Mouse (Mus musculus) embryonic facial prominence, embryonic 14.5 days (tissue): ENCODE measurements around the gene Col23a1. TPM values are rescaled to one million over a fixed set of nuclear protein-coding genes. Genes with fewer than 3 reads are reported as not detected.
"Not testable (repeated sequence)": the region's sequence is repeated elsewhere in the genome, so short reads cannot be mapped to it uniquely, and the experiment has no call there.

Experiments
- ATAC-seq: fragments of 200-750 bp; cut with Nextera tagmentation; 2 replicates; pipeline ENCODE4 v1.8.0; 2017; ENCODE audit warnings: low read depth, moderate number of reproducible peaks, moderate TSS enrichment
- DNase-seq: peaks from one replicate; pipeline ENCODE4 v3.0.0-alpha.2; 2015; ENCODE audit warnings: low spot score
- H3K27ac ChIP-seq: fragments of 300-500 bp; sonication (generic); replicated peaks from 2 replicates; pipeline ENCODE4 v1.5.1; 2014; ENCODE audit warnings: low read depth, mild to moderate bottlenecking, low read length, moderate library complexity
- H3K27me3 ChIP-seq: fragments of 300-500 bp; sonication (generic); replicated peaks from 2 replicates; pipeline ENCODE4 v1.6.1; 2014; ENCODE audit warnings: low read length; ENCODE audit not compliant: control insufficient read depth, insufficient read depth
- H3K36me3 ChIP-seq: fragments of 300-500 bp; sonication (generic); 2 replicates; pipeline ENCODE4 v1.6.1; 2014; ENCODE audit warnings: low read length, mixed read lengths; ENCODE audit not compliant: control insufficient read depth, insufficient read depth
- H3K4me1 ChIP-seq: fragments of 300-500 bp; sonication (generic); 2 replicates; pipeline ENCODE4 v1.6.1; 2014; ENCODE audit warnings: antibody characterized with exemption, low read length; ENCODE audit not compliant: control insufficient read depth, insufficient read depth
- H3K4me2 ChIP-seq: fragments of 300-500 bp; sonication (generic); 2 replicates; pipeline ENCODE4 v1.6.1; 2014; ENCODE audit warnings: low read depth, mild to moderate bottlenecking, low read length, moderate library complexity, mixed read lengths
- H3K4me3 ChIP-seq: fragments of 300-500 bp; sonication (generic); 2 replicates; pipeline ENCODE4 v1.5.1; 2014; ENCODE audit warnings: low read depth, mild to moderate bottlenecking, low read length
- H3K9ac ChIP-seq: fragments of 300-500 bp; sonication (generic); 2 replicates; pipeline ENCODE4 v1.6.1; 2014; ENCODE audit warnings: low read depth, mild to moderate bottlenecking, low read length, moderate library complexity, mixed read lengths
- H3K9me3 ChIP-seq: fragments of 300-500 bp; sonication (generic); 2 replicates; pipeline ENCODE4 v1.6.1; 2016; ENCODE audit warnings: low read length; ENCODE audit not compliant: control insufficient read depth
- WGBS: fragments of 180-500 bp; shearing (Covaris S2); extraction: QIAGEN DNeasy Blood & Tissue Kit; methylation state at CpG from one replicate; pipeline ENCODE4 v1.1.7; 2014; 5-methylcytosine and 5-hydroxymethylcytosine counted together
- polyA plus RNA-seq: library from polyadenylated mRNA; unstranded; fragments of >200 nt; fragmentation: Nextera tagmentation; extraction: Ambion mirVana; gene quantifications from 2 replicates; pipeline ENCODE4 v1.2.1, GENCODE M21; 2014

Col23a1 gene
- polyA plus RNA-seq, 1 experiment from 2014 or later, result 20.2 TPM

- Histone ChIP-seq H3K4me2 (no peak overlapping the region), H3K27me3 (no peaks in the 10 kb centered on the region), H3K9me3 (no peaks in the 10 kb centered on the region), H3K9ac (no peak overlapping the region), H3K27ac (no peak overlapping the region), H3K4me1 (no peaks in the 10 kb centered on the region), H3K36me3 (peaks cover 42% of the 10 kb centered on the region), H3K4me3 (no peak overlapping the region)
- DNase-seq (no peak), ATAC-seq (no peak)
- WGBS, result 79% methylated on average over 15 of the region's 15 CpGs
Measured at GRCm38 (mm10) chr11:51629651-51630314, 340.1 kb downstream of the Col23a1 start.

GRCm38 (mm10) chr11:51632130-51632753 is 342.5 kb downstream of the Col23a1 start:
- H3K27me3 ChIP-seq, result no peaks in the 10 kb centered on the region
- H3K4me3 ChIP-seq, result no peak overlapping the region
- WGBS, result 83% methylated on average over 6 of the region's 6 CpGs
- H3K36me3 ChIP-seq, result peaks cover 18% of the 10 kb centered on the region
- H3K9ac ChIP-seq, result no peak overlapping the region
- DNase-seq (no peak), ATAC-seq (no peak)
- no peak overlapping the region for H3K27ac ChIP-seq
- H3K9me3 ChIP-seq, result no peaks in the 10 kb centered on the region
- peaks cover 7% of the 10 kb centered on the region; the same call in 1 of the 2 replicates for H3K4me1 ChIP-seq
- no peak overlapping the region for H3K4me2 ChIP-seq

GRCm38 (mm10) chr11:51633200-51633599 is 343.5 kb downstream of the Col23a1 start:
- not testable (repeated sequence) for H3K4me2 ChIP-seq, H3K27ac ChIP-seq, ATAC-seq, H3K9me3 ChIP-seq, H3K36me3 ChIP-seq, H3K4me3 ChIP-seq, H3K27me3 ChIP-seq, H3K9ac ChIP-seq, DNase-seq
- peaks cover 11% of the 10 kb centered on the region; the same call in 1 of the 2 replicates for H3K4me1 ChIP-seq
- WGBS, result 92% methylated on average over 7 of the region's 7 CpGs

Other genes with a start within 250 kb of the Col23a1 start
- not detected in 2 replicates for gene Olfr1375, start 241.8 kb upstream of the Col23a1 start, polyA plus RNA-seq
- gene Zfp354a, start 230.7 kb upstream of the Col23a1 start, polyA plus RNA-seq, result 8.0 and 10.4 TPM in 2 replicates
- not detected in 2 replicates for gene Gm12569, start 69.4 kb upstream of the Col23a1 start, polyA plus RNA-seq
- 111 and 126 TPM in 2 replicates for gene Clk4, start 28.2 kb upstream of the Col23a1 start, polyA plus RNA-seq
- gene BC049762, start 26.9 kb upstream of the Col23a1 start, polyA plus RNA-seq, result 0.33 and 0.48 TPM in 2 replicates